Comparison of ENCODE assay signal across 22 mouse cellular contexts in genomic region chr7:58746817-58747216, GRCm38 (mm10).
DNase-seq lines count a peak whose midpoint lies in the region; ATAC-seq and TF ChIP-seq lines count a peak whose summit lies in the region.
"Had no signal": no experiment of that assay in that cellular context is flagged by ENCODE, and none has a peak within 500 bp of the region (broad histone marks: within the 10 kb centered on the region; RNA-seq: fewer than 3 reads in every experiment).

No protein-coding gene starts in this region.

- TF ChIP-seq CTCF in lung, embryonic 14.5 days (IDR thresholded peaks at IDR 0.05; ENCODE audit: low read depth), result no peak
- no peak for TF ChIP-seq CTCF in lung, adult 2 months (IDR thresholded peaks at IDR 0.05; ENCODE audit: insufficient read depth, low read length)

- ATAC-seq in kidney, embryonic 15.5 days (replicated peaks; ENCODE audit: low FRiP score), result peak; percentile 47; the same call in 1 of the 2 replicates
- ATAC-seq in lung, embryonic 14.5 days (ENCODE audit: insufficient read depth), result no peak
- ATAC-seq: activated CD4-positive, CD25-positive, alpha-beta regulatory T cell, adult 4 months; forebrain, embryonic 13.5 days; hindbrain, postnatal 0 days; Patski had no signal

- peaks cover 8% of the 10 kb centered on the region for H3K4me1 ChIP-seq in kidney, embryonic 15.5 days
- H3K4me1 ChIP-seq in lung, embryonic 14.5 days (ENCODE audit: insufficient read depth), result no peaks in the 10 kb centered on the region
- H3K4me1 ChIP-seq in lung, adult 2 months (ENCODE audit: control insufficient read depth, insufficient read depth, low read length), result no peaks in the 10 kb centered on the region; the same call in none of the 2 replicates
- H3K4me1 ChIP-seq: forebrain, embryonic 13.5 days; heart, embryonic 10.5 days; heart, embryonic 15.5 days; hindbrain, embryonic 13.5 days had no signal

- H3K9ac ChIP-seq in kidney, embryonic 15.5 days, result no peak overlapping the region
- H3K9ac ChIP-seq in lung, embryonic 14.5 days, result no peak overlapping the region
- H3K9ac ChIP-seq: forebrain, embryonic 13.5 days; forebrain, postnatal 0 days; heart, embryonic 15.5 days; hindbrain, embryonic 13.5 days had no signal

- H3K27ac ChIP-seq in kidney, embryonic 15.5 days, result no peak overlapping the region
- H3K27ac ChIP-seq in lung, embryonic 14.5 days (ENCODE audit: low read depth), result no peak overlapping the region
- H3K27ac ChIP-seq: embryonic facial prominence, embryonic 10.5 days; forebrain, embryonic 13.5 days; heart, embryonic 10.5 days; heart, embryonic 15.5 days; hindbrain, embryonic 13.5 days; hindbrain, postnatal 0 days had no signal

- no peaks in the 10 kb centered on the region for H3K36me3 ChIP-seq in kidney, embryonic 15.5 days
- no peaks in the 10 kb centered on the region for H3K36me3 ChIP-seq in lung, embryonic 14.5 days (ENCODE audit: insufficient read depth)
- H3K36me3 ChIP-seq: embryonic facial prominence, embryonic 10.5 days; heart, embryonic 10.5 days; heart, embryonic 15.5 days; hindbrain, embryonic 13.5 days had no signal

- no peak overlapping the region for H3K4me3 ChIP-seq in kidney, embryonic 15.5 days (replicated peaks)
- no peak overlapping the region for H3K4me3 ChIP-seq in lung, embryonic 14.5 days (ENCODE audit: low read depth, low read length)
- no peak overlapping the region for H3K4me3 ChIP-seq in lung, adult 2 months (replicated peaks; ENCODE audit: extremely low read depth, low read depth, low read length)
- H3K4me3 ChIP-seq: embryonic facial prominence, embryonic 10.5 days; forebrain, embryonic 13.5 days; heart, embryonic 10.5 days; heart, embryonic 15.5 days; hindbrain, embryonic 13.5 days had no signal

- no peak overlapping the region for H3K4me2 ChIP-seq in kidney, embryonic 15.5 days
- H3K4me2 ChIP-seq in lung, embryonic 14.5 days, result no peak overlapping the region
- H3K4me2 ChIP-seq: forebrain, embryonic 13.5 days; heart, embryonic 15.5 days; hindbrain, embryonic 13.5 days had no signal

- no peak for TF ChIP-seq POLR2A in lung, adult 2 months (IDR thresholded peaks at IDR 0.05; ENCODE audit: borderline replicate concordance, extremely low read depth, low read depth, low read length)

- no peaks in the 10 kb centered on the region for H3K27me3 ChIP-seq in kidney, embryonic 15.5 days
- no peaks in the 10 kb centered on the region for H3K27me3 ChIP-seq in lung, embryonic 14.5 days (ENCODE audit: insufficient read depth, low read length)
- H3K27me3 ChIP-seq: CH12.LX; forebrain, embryonic 13.5 days; heart, embryonic 15.5 days; hindbrain, embryonic 13.5 days; Patski had no signal

- peak; percentile 38 for DNase-seq in adrenal gland, adult 8-10 months
- DNase-seq in adrenal gland, adult 18-20 months (ENCODE audit: low spot score in 2 of 2), result no peak
- DNase-seq in kidney, adult 18-20 months, result no peak
- peak; percentile 22 for DNase-seq in lung, embryonic 14.5 days
- DNase-seq in lung, adult 2 months, result no peak
- DNase-seq in urinary bladder, adult 2 months (ENCODE audit: low spot score), result no peak
- DNase-seq: cerebellum, adult 18-20 months; cerebellum, adult 9-11 months; cerebellum, postnatal 36 days; forebrain, postnatal 0 days; gastrocnemius, postnatal 14 days; heart, postnatal 14 days had no signal

- WGBS in kidney, embryonic 15.5 days, result 35% methylated on average over 5 of the region's 5 CpGs
- 34% methylated on average over 5 of the region's 5 CpGs for WGBS in lung, embryonic 14.5 days
- WGBS in lung, adult 2 months, result 38% methylated on average over 5 of the region's 5 CpGs

- no peaks in the 10 kb centered on the region for H3K9me3 ChIP-seq in kidney, embryonic 15.5 days (replicated peaks)
- H3K9me3 ChIP-seq in lung, embryonic 14.5 days (ENCODE audit: low read depth, low read length), result no peaks in the 10 kb centered on the region
- H3K9me3 ChIP-seq: embryonic facial prominence, embryonic 10.5 days; forebrain, embryonic 13.5 days; heart, embryonic 10.5 days; heart, embryonic 15.5 days; hindbrain, embryonic 13.5 days had no signal

Comparison
In these comparisons a context has a peak if more than half of its experiments do, and no peak if none do; other contexts are left out.
1. DNase-seq: peak in adrenal gland, adult 8-10 months (single experiment) and lung, embryonic 14.5 days (single experiment); none in adrenal gland, adult 18-20 months (0 of 2), kidney, adult 18-20 months (single experiment), lung, adult 2 months (single experiment) and urinary bladder, adult 2 months (single experiment).